Mouse (Mus musculus) small intestine, adult 2 months (tissue): ENCODE measurements around the gene Vmo1. TPM values are rescaled to one million over a fixed set of nuclear protein-coding genes. Genes with fewer than 3 reads are reported as not detected.
"Not testable (repeated sequence)": the region's sequence is repeated elsewhere in the genome, so short reads cannot be mapped to it uniquely, and the experiment has no call there.

Experiments used
- H3K27ac ChIP-seq: fragments of 200-500 bp; 2 replicates; pipeline ENCODE4 v1.5.1; 2012; ENCODE audit warnings: low read depth, low read length, control low read depth, inconsistent platforms; ENCODE audit not compliant: insufficient read depth
- H3K27me3 ChIP-seq: fragments of 200-500 bp; 2 replicates; pipeline ENCODE4 v1.6.1; 2012; ENCODE audit warnings: mild to moderate bottlenecking, moderate library complexity, low read length, inconsistent platforms; ENCODE audit not compliant: control insufficient read depth, insufficient read depth
- H3K36me3 ChIP-seq: fragments of 200-500 bp; 2 replicates; pipeline ENCODE4 v1.6.1; 2012; ENCODE audit warnings: mild to moderate bottlenecking, low read length, control low read depth, inconsistent platforms; ENCODE audit not compliant: control insufficient read depth, insufficient read depth
- H3K4me1 ChIP-seq: fragments of 200-500 bp; 2 replicates; pipeline ENCODE4 v1.6.1; 2012; ENCODE audit warnings: low read length, inconsistent platforms, mixed read lengths; ENCODE audit not compliant: control insufficient read depth, insufficient read depth, insufficient read length
- H3K4me3 ChIP-seq: fragments of 200-500 bp; 2 replicates; pipeline ENCODE4 v1.5.1; 2012; ENCODE audit warnings: low read depth, mild to moderate bottlenecking, control low read depth, inconsistent platforms, low read length, moderate library complexity
- CTCF ChIP-seq: fragments of 200-500 bp; IDR thresholded peaks from 2 replicates; pipeline ENCODE4 v1.5.1; 2012; ENCODE audit warnings: low read depth, mild to moderate bottlenecking, control low read depth, inconsistent platforms, low read length, moderate library complexity, mixed read lengths; ENCODE audit not compliant: insufficient replicate concordance, insufficient read length; ENCODE audit errors: extremely low read depth
- POLR2A ChIP-seq: fragments of 200-500 bp; IDR thresholded peaks from 2 replicates; pipeline ENCODE4 v1.6.1; 2012; ENCODE audit warnings: low read depth, mild to moderate bottlenecking, control low read depth, inconsistent platforms, low read length, moderate library complexity
- WGBS: fragments of 180-500 bp; shearing (Covaris S2); methylation state at CpG from one replicate; pipeline ENCODE4 v1.1.7; 2018; 5-methylcytosine and 5-hydroxymethylcytosine counted together
- polyA plus RNA-seq: library from polyadenylated mRNA; depleted of rRNA; stranded (reverse); fragments of >200 nt; gene quantifications from 2 replicates; pipeline ENCODE4 v1.2.3, GENCODE M21; 2012

Vmo1 gene
- polyA plus RNA-seq, 1 experiment, result not detected

- Histone ChIP-seq H3K4me3 (no peak overlapping the region), H3K27ac (no peak overlapping the region), H3K4me1 (no peaks in the 10 kb centered on the region), H3K36me3 (peaks cover 11% of the 10 kb centered on the region; the same call in 1 of the 2 replicates), H3K27me3 (no peaks in the 10 kb centered on the region)
- WGBS, result 91% methylated on average over 8 of the region's 8 CpGs
- TF ChIP-seq CTCF (no peak), POLR2A (no peak)
These were observed 37.1 kb upstream of the Vmo1 start for GRCm38 (mm10) chr11:70551526-70551925.

DNA sequence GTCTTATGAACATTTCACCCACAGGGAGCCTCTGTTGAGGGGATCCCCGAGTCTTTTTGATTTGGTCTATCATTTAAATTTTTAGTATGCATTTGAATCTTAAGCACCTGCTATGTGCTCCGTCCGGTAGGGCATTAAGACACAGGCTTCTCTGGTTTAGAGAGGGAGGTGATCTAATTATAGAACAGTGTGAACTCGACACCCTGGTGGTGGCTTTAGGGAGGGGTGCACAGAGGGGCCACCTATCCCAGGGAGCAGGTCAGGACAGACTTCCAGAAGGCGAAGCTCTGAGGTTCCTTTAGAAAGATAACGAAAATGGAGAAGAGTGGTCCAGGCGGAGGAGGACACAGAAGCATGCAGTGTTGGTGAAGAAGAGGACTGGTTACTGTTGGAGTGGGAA, 30.1 kb upstream of the Vmo1 start:
- H3K4me3 ChIP-seq, result no peak overlapping the region
- no peak for TF ChIP-seq CTCF
- no peak for TF ChIP-seq POLR2A
- WGBS, result 84% methylated on average over 7 of the region's 7 CpGs
- H3K36me3 ChIP-seq, result peaks cover 1% of the 10 kb centered on the region; the same call in 1 of the 2 replicates
- no peaks in the 10 kb centered on the region; the same call in 1 of the 2 replicates for H3K4me1 ChIP-seq
- H3K27me3 ChIP-seq, result no peaks in the 10 kb centered on the region
- H3K27ac ChIP-seq, result no peak overlapping the region

GRCm38 (mm10) chr11:70541415-70541814, 27.0 kb upstream of the Vmo1 start:
- Histone ChIP-seq H3K4me3 (no peak overlapping the region), H3K27ac (no peak overlapping the region), H3K36me3 (no peaks in the 10 kb centered on the region; the same call in 1 of the 2 replicates), H3K27me3 (no peaks in the 10 kb centered on the region), H3K4me1 (peaks cover 2% of the 10 kb centered on the region)
- 83% methylated on average over 5 of the region's 5 CpGs for WGBS
- TF ChIP-seq POLR2A (no peak), CTCF (no peak)

DNA sequence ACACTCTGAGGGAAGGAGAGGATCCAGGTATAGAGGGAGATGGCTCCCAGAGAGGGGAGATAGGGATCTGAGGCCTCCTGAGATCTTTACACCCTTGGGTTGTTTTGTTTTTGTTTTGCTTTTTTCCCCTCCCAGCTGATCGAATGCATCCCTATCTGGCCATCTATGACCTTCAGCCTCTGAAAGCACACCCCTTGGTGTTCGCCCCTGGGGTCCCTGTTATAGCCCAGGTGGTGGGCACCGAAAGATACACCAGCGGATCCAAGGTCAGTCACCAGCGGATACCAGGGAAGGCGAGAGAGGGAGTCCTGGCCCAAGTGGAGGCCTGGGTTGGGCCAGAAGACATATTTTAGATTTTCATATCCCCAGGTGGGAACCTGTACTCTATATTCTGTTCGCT, 26.5 kb upstream of the Vmo1 start:
- no peaks in the 10 kb centered on the region for H3K27me3 ChIP-seq
- WGBS, result 81% methylated on average over 7 of the region's 7 CpGs
- TF ChIP-seq POLR2A (no peak), CTCF (no peak)
- H3K4me3 ChIP-seq, result peak overlapping the region; percentile 88; the same call in 1 of the 2 replicates
- no peaks in the 10 kb centered on the region; the same call in 1 of the 2 replicates for H3K36me3 ChIP-seq
- peaks cover 2% of the 10 kb centered on the region for H3K4me1 ChIP-seq
- no peak overlapping the region for H3K27ac ChIP-seq

GRCm38 (mm10) chr11:70539877-70540587, 25.6 kb upstream of the Vmo1 start, which contains the start of gene Pld2:
TSS of gene Pld2 (plus strand) at chr11:70540064.
- WGBS, result under 1% methylated on average over 62 of the region's 65 CpGs
- peaks cover 2% of the 10 kb centered on the region for H3K4me1 ChIP-seq
- H3K27me3 ChIP-seq, result no peaks in the 10 kb centered on the region
- H3K36me3 ChIP-seq, result no peaks in the 10 kb centered on the region; the same call in 1 of the 2 replicates
- H3K27ac ChIP-seq, result peak within 1 kb of the TSS; percentile 27; the same call in 1 of the 2 replicates
- peak within 1 kb of the TSS; percentile 88 for H3K4me3 ChIP-seq
- TF ChIP-seq POLR2A (no peak; the same call in 1 of the 2 replicates), CTCF (peak; percentile 69)

- WGBS, result 2% methylated on average over 9 of the region's 9 CpGs
- Histone ChIP-seq H3K4me3 (peak overlapping the region; percentile 88), H3K4me1 (peaks cover 2% of the 10 kb centered on the region), H3K27ac (peak overlapping the region; percentile 23; the same call in 1 of the 2 replicates), H3K27me3 (no peaks in the 10 kb centered on the region), H3K36me3 (no peaks in the 10 kb centered on the region; the same call in 1 of the 2 replicates)
- TF ChIP-seq POLR2A (no peak), CTCF (no peak)
These were observed 25.0 kb upstream of the Vmo1 start for GRCm38 (mm10) chr11:70539423-70539822.

DNA sequence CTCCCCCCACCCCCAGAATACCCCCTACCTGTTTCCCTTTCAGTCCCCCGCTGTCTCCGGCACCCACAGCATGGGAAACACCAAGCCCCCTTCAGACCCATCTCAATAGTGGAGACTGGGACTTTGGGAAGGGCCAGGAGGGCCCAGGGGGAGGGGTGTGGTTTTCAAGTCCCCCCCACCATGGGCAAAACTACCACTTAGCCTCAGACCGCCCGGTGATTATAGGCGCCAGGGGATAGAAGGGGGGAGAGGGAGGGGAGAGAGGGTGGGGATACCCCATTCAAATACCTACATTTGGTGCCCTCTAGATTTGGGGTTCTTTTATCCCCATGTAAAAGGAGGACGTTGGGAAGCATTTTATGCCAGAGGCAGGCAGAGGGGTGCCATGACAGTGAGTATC, 18.4 kb upstream of the Vmo1 start, which contains the start of gene Gm40193:
Gene Gm40193 (minus strand): TSS at position 101 of the 400 bp plus-strand sequence.
- Histone ChIP-seq H3K4me1 (no peaks in the 10 kb centered on the region), H3K27ac (no peak within 1 kb of the TSS), H3K4me3 (no peak within 1 kb of the TSS), H3K36me3 (peaks cover 6% of the 10 kb centered on the region), H3K27me3 (no peaks in the 10 kb centered on the region)
- 85% methylated on average over 6 of the region's 6 CpGs for WGBS
- TF ChIP-seq CTCF (no peak), POLR2A (no peak)

DNA sequence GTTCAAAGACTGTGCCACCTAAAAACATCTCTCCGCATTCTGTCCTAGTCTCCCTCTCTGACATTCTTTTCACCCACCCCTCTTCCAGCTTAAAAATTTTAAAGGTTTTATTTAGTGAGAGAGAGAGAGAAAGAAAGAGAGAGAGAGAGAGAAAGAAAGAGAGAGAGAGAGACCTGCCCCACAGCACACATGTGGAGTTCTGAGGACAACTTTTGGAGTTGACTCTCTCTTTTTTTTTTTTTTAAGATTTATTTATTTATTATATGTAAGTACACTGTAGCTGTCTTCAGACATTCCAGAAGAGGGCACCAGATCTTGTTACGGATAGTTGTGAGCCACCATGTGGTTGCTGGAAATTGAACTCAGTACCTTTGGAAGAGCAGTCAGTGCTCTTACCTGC, 16.6 kb upstream of the Vmo1 start:
- peaks cover 20% of the 10 kb centered on the region for H3K36me3 ChIP-seq
- 64% methylated on average over 2 of the region's 2 CpGs for WGBS
- not testable (repeated sequence) for H3K4me1 ChIP-seq, H3K27ac ChIP-seq, H3K4me3 ChIP-seq, H3K27me3 ChIP-seq
